Mouse (Mus musculus) embryonic fibroblast, embryonic 13.5 days (primary cell): Measurements from ENCODE around the gene Fam160a1.

Source experiments
- CTCF ChIP-seq: IDR thresholded peaks from 2 replicates; pipeline ENCODE4 v1.5.1; 2011; ENCODE audit warnings: mild to moderate bottlenecking, control low read depth, low read length, moderate library complexity, borderline replicate concordance; ENCODE audit not compliant: insufficient read depth
- POLR2A ChIP-seq: IDR thresholded peaks from 2 replicates; pipeline ENCODE4 v1.6.1; 2011; ENCODE audit warnings: low read depth, mild to moderate bottlenecking, control low read depth, low read length, moderate library complexity

GRCm38 (mm10) chr3:85713936-85714709, 103.0 kb downstream of the Fam160a1 start:
- TF ChIP-seq CTCF (no peak), POLR2A (no peak)
